Mouse (Mus musculus): Measurements from ENCODE around the gene Zfp553. TPM values are rescaled to one million over a fixed set of nuclear protein-coding genes. Genes with fewer than 3 reads are reported as not detected.

Gene Zfp553
- total RNA-seq, 2 experiments from 2014 or later = 10.1 to 11.9 TPM

- no peak for DNase-seq
Observed at GRCm38 (mm10) chr7:127272566-127272965, 39.7 kb downstream of the Zfp553 start.

- DNase-seq = peak; percentile 36 to 61
Observed at GRCm38 (mm10) chr7:127273118-127273923, 40.5 kb downstream of the Zfp553 start.

GRCm38 (mm10) chr7:127273925-127274789 lies 41.3 kb downstream of the Zfp553 start, which contains the start of gene Sephs2:
Sephs2 (minus strand) TSS chr7:127274055.
- DNase-seq = peak; percentile 92 to 94

DNA sequence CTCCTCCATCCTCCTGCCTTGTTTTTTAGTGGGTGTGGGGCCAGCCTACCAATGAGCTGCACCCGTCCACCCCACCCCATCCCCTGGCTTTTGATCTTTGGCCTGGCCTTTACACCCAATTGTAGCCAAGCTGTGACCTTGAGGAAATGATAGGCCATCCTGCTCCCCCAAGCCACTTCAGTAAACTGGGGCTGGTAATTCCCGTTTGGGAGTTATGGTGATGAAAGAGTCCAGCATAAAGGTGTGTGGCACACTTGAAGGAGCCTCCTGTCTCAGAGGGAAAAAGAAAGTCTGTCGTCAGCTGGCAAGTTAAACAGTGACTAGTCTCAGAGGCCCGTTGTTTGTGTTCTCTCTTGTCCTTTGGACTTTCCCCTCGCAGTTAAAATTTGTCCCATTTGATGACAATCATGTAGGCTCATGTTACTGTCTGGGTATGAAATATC lies 43.7 kb downstream of the Zfp553 start:
- DNase-seq = no peak

DNA sequence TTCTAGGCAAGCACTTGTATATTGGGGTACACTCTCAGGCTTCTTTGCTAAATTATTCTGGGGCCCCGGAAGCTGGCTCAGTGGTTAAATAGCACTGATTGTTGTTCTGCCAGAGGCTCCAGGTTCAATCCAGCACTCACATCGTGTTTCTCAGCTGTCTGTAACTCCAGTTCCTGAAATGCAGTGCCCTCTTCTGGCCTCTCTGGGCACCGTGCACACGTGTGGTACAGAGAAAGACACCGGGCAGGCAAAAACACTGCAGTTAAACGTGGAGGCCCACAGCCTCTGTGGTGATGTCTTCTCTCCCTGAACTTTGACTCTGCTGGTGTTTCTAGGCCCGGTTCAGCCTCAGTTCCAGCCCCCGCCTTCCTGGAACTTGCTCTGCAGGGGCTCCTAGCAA lies 45.5 kb downstream of the Zfp553 start:
- DNase-seq = peak; percentile 68 to 73

DNA sequence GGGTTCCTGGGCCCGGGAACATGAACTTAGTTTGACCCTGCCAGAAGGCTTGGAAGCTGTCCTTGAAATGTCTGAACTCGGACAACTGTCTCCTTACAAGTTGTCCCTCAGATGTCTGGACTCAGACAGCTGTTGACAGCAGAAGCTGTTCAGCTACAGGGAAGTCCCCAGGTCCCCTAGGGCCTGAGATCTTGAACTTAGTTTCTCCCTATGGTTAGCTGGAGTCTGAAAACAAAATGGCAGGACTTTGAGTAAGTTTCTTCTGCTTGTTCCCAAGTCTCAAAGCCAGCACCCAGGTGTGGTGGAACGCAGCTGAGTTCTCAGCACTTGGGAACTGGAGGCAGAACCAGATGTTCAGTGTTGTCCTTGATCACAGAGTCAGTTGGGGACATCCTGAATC lies 47.2 kb downstream of the Zfp553 start:
- no peak for DNase-seq

- no peak for DNase-seq
Observed at GRCm38 (mm10) chr7:127281114-127281513, 48.3 kb downstream of the Zfp553 start.

DNA sequence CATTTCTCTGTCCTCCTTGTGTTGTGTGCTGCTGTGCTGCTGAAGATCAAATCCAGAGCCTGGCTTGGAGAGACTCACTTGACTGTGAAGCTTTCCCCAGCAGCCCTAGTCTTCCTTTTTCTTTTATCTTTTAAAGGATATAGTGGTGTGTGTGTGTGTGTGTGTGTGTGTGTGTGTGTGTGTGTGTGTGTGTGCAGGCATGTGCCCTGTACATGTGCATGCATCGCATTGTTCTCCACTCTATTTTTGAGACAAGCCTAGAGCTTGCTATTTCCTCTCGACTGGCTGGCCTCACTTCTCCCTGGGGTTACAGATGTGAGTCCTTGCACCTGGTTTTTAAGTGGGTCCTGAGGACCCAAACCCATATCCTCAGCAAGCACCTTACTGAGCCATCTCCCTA lies 49.3 kb downstream of the Zfp553 start:
- DNase-seq = no peak

- no peak for DNase-seq
Observed at GRCm38 (mm10) chr7:127285154-127285553, 52.3 kb downstream of the Zfp553 start.

Other genes with a start within 250 kb of the Zfp553 start
- gene Mvp, start 218.4 kb upstream of the Zfp553 start, total RNA-seq (2021) = 100 to 1,000 TPM; 102 to 129 TPM
- gene Pagr1b, start 216.6 kb upstream of the Zfp553 start, total RNA-seq (2021) = 1 to 10 TPM in 1 of 2 experiments, not detected in 1; 3.0 TPM
- gene Pagr1a, start 215.7 kb upstream of the Zfp553 start, total RNA-seq (2021) = 10 to 100 TPM in 1 of 2 experiments, 1 to 10 TPM in 1; 4.4 to 15.1 TPM
- 10 to 100 TPM; 28.9 to 29.6 TPM for gene Gm42742, start 212.0 kb upstream of the Zfp553 start, total RNA-seq (2021)
- 1 to 10 TPM; 1.9 to 2.9 TPM for gene Prrt2, start 211.8 kb upstream of the Zfp553 start, total RNA-seq (2021)
- gene Maz, start 206.0 kb upstream of the Zfp553 start, total RNA-seq (2021) = 100 to 1,000 TPM; 120 to 126 TPM
- gene Kif22, start 190.6 kb upstream of the Zfp553 start, total RNA-seq (2021) = 1 to 10 TPM; 5.7 to 6.8 TPM
- not detected for gene Zg16, start 145.7 kb upstream of the Zfp553 start, total RNA-seq (2021)
- gene AI467606, start 141.7 kb upstream of the Zfp553 start, total RNA-seq (2021) = 1 to 10 TPM in 1 of 2 experiments, under 1 TPM in 1; 0.89 to 1.1 TPM
- under 1 TPM; 0.26 to 0.40 TPM for gene Qprt, start 110.8 kb upstream of the Zfp553 start, total RNA-seq (2021)
- gene Spn, start 95.2 kb upstream of the Zfp553 start, total RNA-seq (2021) = 1 to 10 TPM in 1 of 2 experiments, under 1 TPM in 1; 0.70 to 1.3 TPM
- 10 to 100 TPM; 59.3 to 61.0 TPM for gene Cd2bp2, start 37.0 kb upstream of the Zfp553 start, total RNA-seq (2021)
- gene Tbc1d10b, start 24.6 kb upstream of the Zfp553 start, total RNA-seq (2021) = 10 to 100 TPM; 40.7 to 48.4 TPM
- gene Mylpf, start 24.2 kb upstream of the Zfp553 start, total RNA-seq (2021) = 1 to 10 TPM; 1.9 to 2.7 TPM
- 1 to 10 TPM; 5.6 to 7.9 TPM for gene Sept1, start 69 bp downstream of the Zfp553 start, total RNA-seq (2021)
- gene Zfp771, start 11.2 kb downstream of the Zfp553 start, total RNA-seq (2021) = 10 to 100 TPM; 28.0 to 34.2 TPM
- 10 to 100 TPM; 27.8 to 49.1 TPM for gene Dctpp1, start 27.6 kb downstream of the Zfp553 start, total RNA-seq (2021)
- 100 to 1,000 TPM in 1 of 2 experiments, 10 to 100 TPM in 1; 65.9 to 128 TPM for gene Sephs2, start 41.0 kb downstream of the Zfp553 start, total RNA-seq (2021)
- 1 to 10 TPM; 1.1 to 1.8 TPM for gene Itgal, start 63.2 kb downstream of the Zfp553 start, total RNA-seq (2021)
- gene Zfp768, start 112.5 kb downstream of the Zfp553 start, total RNA-seq (2021) = 10 to 100 TPM; 25.9 to 26.1 TPM
- 10 to 100 TPM; 10.7 to 12.2 TPM for gene Zfp747, start 143.0 kb downstream of the Zfp553 start, total RNA-seq (2021)
- 1 to 10 TPM; 4.7 to 5.2 TPM for gene 9130019O22Rik, start 154.1 kb downstream of the Zfp553 start, total RNA-seq (2021)
- 1 to 10 TPM; 8.7 to 9.9 TPM for gene E430018J23Rik, start 160.6 kb downstream of the Zfp553 start, total RNA-seq (2021)
- gene Zfp764, start 173.8 kb downstream of the Zfp553 start, total RNA-seq (2021) = 1 to 10 TPM; 6.4 to 7.9 TPM
- gene Zfp688, start 189.0 kb downstream of the Zfp553 start, total RNA-seq (2021) = 10 to 100 TPM; 12.7 to 12.8 TPM
- 1 to 10 TPM; 3.8 to 4.4 TPM for gene Zfp689, start 216.1 kb downstream of the Zfp553 start, total RNA-seq (2021)
- gene Prr14, start 226.6 kb downstream of the Zfp553 start, total RNA-seq (2021) = 10 to 100 TPM; 44.3 to 48.3 TPM
- 10 to 100 TPM; 56.5 to 66.7 TPM for gene Fbrs, start 246.1 kb downstream of the Zfp553 start, total RNA-seq (2021)